Mouse (Mus musculus) adrenal gland, adult (tissue): ENCODE results near the gene Mov10l1.
A peak's percentile ranks its signal among the peaks of the same experiment; 100 is the strongest.

Source experiments
- DNase-seq, 2 experiments: peaks; one replicate each; pipeline ENCODE4 v3.0.0; 2022 to 2023; ENCODE audit warnings: low spot score in 1 of 2; ENCODE audit not compliant: inconsistent age in 2 of 2

The Mov10l1 gene

DNA sequence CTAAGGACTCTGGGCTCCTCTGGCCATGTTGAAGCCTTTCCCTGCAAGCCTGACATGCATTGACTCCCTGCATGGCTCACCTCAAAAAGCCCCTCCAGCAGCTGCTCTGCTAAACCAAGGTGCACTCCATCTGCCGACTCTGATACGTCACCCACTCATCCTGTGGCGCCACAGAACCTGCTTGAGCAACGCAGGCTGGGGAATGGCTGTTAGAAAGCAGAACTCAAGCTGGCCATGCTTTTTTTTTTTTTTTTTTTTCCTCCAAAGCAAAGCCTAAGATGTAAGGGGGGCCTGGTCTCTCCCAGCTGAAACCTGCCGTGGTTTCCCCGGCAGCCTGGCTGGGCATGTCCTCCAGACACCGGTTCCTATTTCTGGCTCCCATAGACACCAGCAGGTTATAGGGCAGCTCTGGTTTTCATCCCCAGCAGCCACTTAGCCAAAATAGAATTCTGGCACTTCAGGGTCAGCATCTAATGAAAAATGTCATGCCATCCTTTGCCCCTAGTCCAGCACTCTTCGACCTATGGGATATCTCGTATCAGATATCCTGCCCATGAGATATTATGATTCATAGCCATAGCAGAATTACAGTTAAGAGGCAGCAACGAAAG is 91.4 kb downstream of the Mov10l1 start:
- DNase-seq, result no peak

GRCm38 (mm10) chr15:89074613-89075477 is 92.1 kb downstream of the Mov10l1 start, which contains the start of gene Trabd:
TSS of gene Trabd (plus strand) at chr15:89075124.
- DNase-seq, result peak in 1 of 2 experiments; percentile 55

DNA sequence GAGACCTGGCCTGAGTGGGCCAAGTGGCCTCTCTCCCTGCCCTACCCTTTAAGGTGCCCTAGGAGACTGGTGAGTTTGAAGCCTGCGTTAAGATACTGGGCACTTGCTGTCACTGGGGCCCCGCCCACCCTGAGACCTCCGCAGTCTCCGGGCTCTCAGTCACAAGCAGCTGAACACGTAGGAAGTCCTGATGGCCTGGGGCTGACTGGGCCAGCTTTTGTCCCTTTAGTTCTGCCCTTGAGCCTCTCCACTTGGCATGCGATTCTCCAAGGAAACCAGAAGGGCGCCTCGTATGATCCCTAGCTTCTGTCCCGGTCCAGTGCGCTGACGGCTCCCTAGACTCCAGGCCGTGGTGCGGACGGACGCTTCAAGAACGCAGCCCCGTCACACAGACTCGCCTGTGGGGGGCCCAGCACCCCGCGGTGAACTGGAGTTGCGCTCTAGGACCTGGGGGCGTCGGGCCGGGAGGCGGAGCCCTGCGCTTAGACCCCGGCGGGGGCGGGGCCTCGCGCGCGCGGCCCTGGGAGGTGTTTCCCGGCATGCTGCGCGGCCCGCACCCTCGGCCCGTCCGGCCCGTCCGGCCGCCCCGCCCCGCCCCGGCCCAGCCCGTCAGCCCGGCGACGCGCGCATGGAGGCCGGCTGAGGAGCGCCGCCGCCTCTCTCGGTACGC is 92.9 kb downstream of the Mov10l1 start:
- DNase-seq, result peak; percentile 94 to 97

- DNase-seq, result peak; percentile 73 to 89
Measured at GRCm38 (mm10) chr15:89076156-89076731, 93.5 kb downstream of the Mov10l1 start.

DNA sequence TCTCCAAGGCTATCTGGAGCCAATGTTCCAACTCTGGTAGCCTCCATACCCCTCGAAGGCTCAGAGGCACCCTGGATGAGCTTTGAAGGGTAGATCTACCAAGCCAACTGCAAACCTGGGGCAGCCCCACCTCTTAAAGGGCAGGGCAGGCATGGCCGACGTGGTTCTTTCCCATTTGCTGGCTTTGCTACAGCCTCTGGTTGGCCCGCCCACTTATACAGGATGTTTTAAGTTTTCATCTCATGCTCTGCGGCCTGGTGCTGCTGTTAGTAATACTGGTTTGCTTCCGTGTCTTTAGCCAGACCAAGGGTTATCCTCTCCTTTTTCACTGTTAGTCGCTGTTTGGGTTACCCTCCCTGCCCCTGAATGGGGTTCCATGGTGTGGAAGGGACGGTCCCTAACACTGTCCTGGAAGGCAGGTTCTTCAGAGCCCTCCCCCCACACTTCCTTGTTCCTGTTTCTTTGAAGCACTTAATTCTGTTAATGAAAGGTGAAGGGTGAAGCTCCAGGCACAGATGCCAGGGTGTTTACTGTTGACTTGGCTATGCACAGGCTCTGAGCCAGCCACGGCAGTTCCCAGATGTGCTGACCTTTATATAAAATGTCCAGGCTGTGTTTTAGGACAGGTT is 95.6 kb downstream of the Mov10l1 start:
- peak; percentile 51 to 76 for DNase-seq

DNA sequence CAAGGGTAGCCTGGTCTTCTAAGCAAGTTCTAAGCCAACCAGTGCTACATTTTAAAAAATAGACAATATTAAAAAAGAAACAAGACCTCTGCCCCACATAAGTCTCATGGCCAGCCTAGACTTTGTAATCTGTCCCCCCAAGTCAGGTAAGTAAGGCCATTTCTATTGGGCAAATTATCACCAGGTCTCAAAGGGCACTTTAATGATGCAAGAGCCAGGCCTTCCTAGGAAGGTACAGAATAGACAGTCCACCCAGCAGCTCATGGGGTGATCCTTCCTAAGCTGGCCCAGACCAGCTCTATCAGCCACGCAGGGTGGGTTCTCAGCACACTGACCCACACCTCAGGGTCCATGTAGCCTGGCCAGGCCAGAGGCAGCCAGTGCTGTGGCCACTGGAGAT is 101.2 kb downstream of the Mov10l1 start:
- DNase-seq, result no peak

GRCm38 (mm10) chr15:89084826-89085225 is 102.1 kb downstream of the Mov10l1 start:
- no peak for DNase-seq

- DNase-seq, result peak; percentile 93 to 97
Measured at GRCm38 (mm10) chr15:89088607-89089247, 106.0 kb downstream of the Mov10l1 start, which contains the start of gene Selenoo. TSS of gene Selenoo (plus strand) at chr15:89089084.

- DNase-seq, result no peak
Measured at GRCm38 (mm10) chr15:89089248-89090051, 106.7 kb downstream of the Mov10l1 start.

- DNase-seq, result no peak
Measured at GRCm38 (mm10) chr15:89090662-89091061, 108.0 kb downstream of the Mov10l1 start.

DNA sequence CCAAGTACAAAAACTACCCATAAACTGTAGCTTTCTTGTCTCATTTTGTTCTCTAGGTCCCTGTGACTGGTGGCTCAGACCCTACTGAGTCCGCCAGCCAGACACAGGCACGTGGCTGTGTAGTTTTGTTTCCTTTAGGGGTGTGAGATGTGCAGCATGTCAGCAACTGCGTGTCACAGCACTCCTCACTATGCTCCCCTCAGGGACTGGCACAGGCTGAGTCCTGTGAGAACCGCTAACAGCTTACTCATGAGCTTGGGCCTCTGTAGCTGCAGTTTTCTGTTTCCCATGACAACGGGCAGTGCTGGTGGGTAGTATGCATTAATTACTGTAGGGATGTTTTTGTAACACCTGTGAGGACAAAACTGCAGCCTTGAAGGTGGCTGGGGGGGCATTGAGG is 109.5 kb downstream of the Mov10l1 start:
- DNase-seq, result no peak

- DNase-seq, result no peak
Measured at GRCm38 (mm10) chr15:89097450-89097849, 114.7 kb downstream of the Mov10l1 start.

GRCm38 (mm10) chr15:89098616-89099015 is 115.9 kb downstream of the Mov10l1 start:
- no peak for DNase-seq

- no peak for DNase-seq
Measured at GRCm38 (mm10) chr15:89100823-89101222, 118.1 kb downstream of the Mov10l1 start.

DNA sequence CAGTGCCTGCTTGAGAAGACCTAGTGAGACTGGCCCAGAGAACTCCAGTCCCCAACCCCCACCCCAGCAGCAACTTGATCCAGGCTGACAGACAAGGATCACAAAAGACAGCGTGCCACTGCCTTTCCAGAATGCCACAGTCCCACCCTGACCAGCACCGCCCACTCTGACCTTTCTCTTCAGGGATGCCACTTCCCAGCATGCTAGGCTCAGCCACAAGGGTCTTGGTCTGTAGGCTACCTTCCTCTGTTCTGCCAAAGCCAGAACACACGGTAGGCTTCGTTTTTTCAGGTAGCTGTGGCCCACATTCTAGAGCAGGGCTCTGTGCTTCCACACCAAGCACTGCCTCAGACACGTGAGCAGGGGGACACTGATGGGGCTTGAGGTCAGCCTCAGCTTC is 119.9 kb downstream of the Mov10l1 start:
- no peak for DNase-seq

DNA sequence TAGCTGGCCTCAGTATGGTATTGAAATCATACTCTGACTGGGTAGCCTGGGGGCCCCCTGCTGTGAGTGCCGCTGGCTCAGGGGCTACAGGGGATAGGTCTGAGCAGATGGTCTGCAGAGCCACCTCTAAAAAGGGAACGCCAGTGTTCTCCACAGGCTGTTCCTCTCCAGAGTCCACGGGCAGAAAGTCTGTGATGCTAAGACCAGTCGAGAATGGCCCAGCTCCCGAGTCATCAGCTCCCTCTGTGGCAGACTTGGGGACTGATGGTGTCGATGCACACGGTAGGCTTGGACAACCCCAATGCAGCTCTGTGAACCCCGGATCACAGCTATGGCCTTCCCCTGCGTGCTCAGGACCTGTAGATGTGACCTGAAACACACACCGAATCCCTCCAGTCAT is 121.2 kb downstream of the Mov10l1 start:
- DNase-seq, result no peak

DNA sequence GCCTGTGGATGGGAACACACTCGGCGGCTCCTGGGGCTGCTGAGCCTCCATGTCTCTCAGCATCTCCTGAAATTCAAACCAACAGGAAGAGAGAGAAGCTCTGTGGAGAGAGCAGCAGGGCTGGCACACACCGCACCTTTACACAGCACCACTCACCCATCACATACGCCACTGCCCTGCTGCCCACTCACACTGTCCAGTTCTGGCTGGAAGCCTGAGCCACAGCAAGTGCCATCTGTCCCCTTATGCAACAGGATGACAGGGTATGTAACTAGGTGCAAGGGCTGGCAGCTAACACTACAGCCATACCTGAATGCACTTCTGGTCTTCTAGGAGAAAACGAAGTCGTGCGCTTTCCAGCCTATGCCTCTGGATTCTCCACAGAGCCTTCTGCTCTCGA is 121.7 kb downstream of the Mov10l1 start:
- DNase-seq, result no peak
